Mouse (Mus musculus): ENCODE results near the gene Olfr1490. TPM values are rescaled to one million over a fixed set of nuclear protein-coding genes. Genes with fewer than 3 reads are reported as not detected.
"Not testable (repeated sequence)": the region's sequence is repeated elsewhere in the genome, so short reads cannot be mapped to it uniquely, and the experiment has no call there.

Olfr1490 gene
- not detected in 2 replicates for polyA plus RNA-seq (2012)

DNA sequence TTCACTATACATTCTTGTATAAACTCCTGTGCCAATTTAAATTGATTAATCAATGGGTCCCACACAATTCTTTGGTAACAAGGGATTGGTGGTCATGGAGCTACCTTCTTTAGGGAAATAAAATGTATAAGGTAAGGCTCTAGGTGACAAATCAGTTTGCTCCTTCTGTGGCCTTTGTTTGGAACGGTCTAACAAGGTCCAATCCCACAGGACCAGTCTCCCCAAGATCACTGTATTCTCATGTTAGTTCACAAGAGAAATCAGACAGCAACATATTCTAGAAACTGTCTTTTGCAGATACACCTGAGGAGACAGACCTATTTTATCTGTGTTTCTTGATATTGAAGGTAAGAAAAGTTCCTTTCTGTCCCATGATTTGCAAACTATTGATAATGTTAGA lies at the start of gene Olfr1490:
Olfr1490 (plus strand) TSS at position 301 of the 400 bp plus-strand sequence.
- TF ChIP-seq GATA1 (IDR thresholded peaks at IDR 0.05; ENCODE audit: low read length) = no peak

GRCm38 (mm10) chr19:13617075-13617474 lies 33.8 kb upstream of the Olfr1490 start, which contains the start of gene Olfr1487:
Olfr1487 (plus strand) TSS chr19:13617375.
- not testable (repeated sequence) for TF ChIP-seq GATA1 (IDR thresholded peaks at IDR 0.05; ENCODE audit: low read length)

GRCm38 (mm10) chr19:13631321-13631720 lies 19.6 kb upstream of the Olfr1490 start, which contains the start of gene Olfr1489:
Olfr1489 (plus strand) TSS chr19:13631621.
- no peak for TF ChIP-seq GATA1 (IDR thresholded peaks at IDR 0.05; ENCODE audit: low read length)

- no peak for TF ChIP-seq GATA1 (IDR thresholded peaks at IDR 0.05; ENCODE audit: low read length)
Observed at GRCm38 (mm10) chr19:13696968-13697367, 46.1 kb downstream of the Olfr1490 start, which contains the start of gene Olfr1491. Olfr1491 (plus strand) TSS chr19:13697268.

Other genes starting within 250 kb of the Olfr1490 start
- not detected in 2 replicates for gene Olfr1469, start 243.2 kb upstream of the Olfr1490 start, polyA plus RNA-seq (2012)
- not detected in 2 replicates for gene Olfr1471, start 207.7 kb upstream of the Olfr1490 start, polyA plus RNA-seq (2012)
- gene Olfr1472, start 195.0 kb upstream of the Olfr1490 start, polyA plus RNA-seq (2012) = not detected in 2 replicates
- gene Olfr1474, start 181.5 kb upstream of the Olfr1490 start, polyA plus RNA-seq (2012) = not detected in 2 replicates
- gene Olfr1475, start 170.9 kb upstream of the Olfr1490 start, polyA plus RNA-seq (2012) = not detected in 2 replicates
- not detected in 2 replicates for gene Olfr1477, start 150.5 kb upstream of the Olfr1490 start, polyA plus RNA-seq (2012)
- gene Olfr1480, start 123.2 kb upstream of the Olfr1490 start, polyA plus RNA-seq (2012) = not detected in 2 replicates
- not detected in 2 replicates for gene Olfr1484, start 67.6 kb upstream of the Olfr1490 start, polyA plus RNA-seq (2012)
- not detected in 2 replicates for gene Olfr1487, start 33.7 kb upstream of the Olfr1490 start, polyA plus RNA-seq (2012)
- gene Olfr1489, start 19.5 kb upstream of the Olfr1490 start, polyA plus RNA-seq (2012) = not detected in 2 replicates
- gene Olfr1491, start 46.2 kb downstream of the Olfr1490 start, polyA plus RNA-seq (2012) = not detected in 2 replicates
- not detected in 2 replicates for gene Olfr1493-ps1, start 72.2 kb downstream of the Olfr1490 start, polyA plus RNA-seq (2012)
- not detected in 2 replicates for gene Olfr1494, start 88.6 kb downstream of the Olfr1490 start, polyA plus RNA-seq (2012)
- gene Olfr1495, start 113.5 kb downstream of the Olfr1490 start, polyA plus RNA-seq (2012) = not detected in 2 replicates
- gene Olfr1496, start 126.8 kb downstream of the Olfr1490 start, polyA plus RNA-seq (2012) = not detected in 2 replicates
- gene Olfr1497, start 147.1 kb downstream of the Olfr1490 start, polyA plus RNA-seq (2012) = not detected in 2 replicates
- gene Olfr1499, start 168.4 kb downstream of the Olfr1490 start, polyA plus RNA-seq (2012) = not detected in 2 replicates
- not detected in 2 replicates for gene Olfr1500, start 179.4 kb downstream of the Olfr1490 start, polyA plus RNA-seq (2012)
- not detected in 2 replicates for gene Olfr1501, start 199.6 kb downstream of the Olfr1490 start, polyA plus RNA-seq (2012)
- gene Olfr1502, start 210.7 kb downstream of the Olfr1490 start, polyA plus RNA-seq (2012) = not detected in 2 replicates
- gene Olfr1504, start 246.8 kb downstream of the Olfr1490 start, polyA plus RNA-seq (2012) = not detected in 2 replicates

Data from G1E-ER4 (cell line).